Mouse (Mus musculus) right cerebral cortex, adult 18-20 months (tissue): ENCODE measurements around the gene Capn5.

Experiments
- DNase-seq: peaks from one replicate; pipeline ENCODE4 v3.0.0; 2022; ENCODE audit warnings: mixed read lengths

The Capn5 gene

GRCm38 (mm10) chr7:98174883-98175755 is 3.0 kb downstream of the Capn5 start:
- DNase-seq = no peak

GRCm38 (mm10) chr7:98173408-98173807 is 4.7 kb downstream of the Capn5 start:
- DNase-seq = no peak

- DNase-seq = no peak
Observed at GRCm38 (mm10) chr7:98172661-98173060, 5.4 kb downstream of the Capn5 start.

GRCm38 (mm10) chr7:98171141-98172073 is 6.7 kb downstream of the Capn5 start:
- DNase-seq = no peak

GRCm38 (mm10) chr7:98164999-98165528 is 13.0 kb downstream of the Capn5 start:
- DNase-seq = no peak

- no peak for DNase-seq
Observed at GRCm38 (mm10) chr7:98164382-98164998, 13.6 kb downstream of the Capn5 start.

GRCm38 (mm10) chr7:98163700-98164099 is 14.4 kb downstream of the Capn5 start:
- DNase-seq = no peak

- no peak for DNase-seq
Observed at GRCm38 (mm10) chr7:98162239-98162638, 15.8 kb downstream of the Capn5 start.

- DNase-seq = no peak
Observed at GRCm38 (mm10) chr7:98160041-98160740, 17.9 kb downstream of the Capn5 start.

- no peak for DNase-seq
Observed at GRCm38 (mm10) chr7:98158481-98158880, 19.6 kb downstream of the Capn5 start.

- no peak for DNase-seq
Observed at GRCm38 (mm10) chr7:98157636-98158332, 20.3 kb downstream of the Capn5 start.

- no peak for DNase-seq
Observed at GRCm38 (mm10) chr7:98156280-98156665, 21.8 kb downstream of the Capn5 start.

- peak; percentile 71 for DNase-seq
Observed at GRCm38 (mm10) chr7:98155546-98156279, 22.4 kb downstream of the Capn5 start.

GRCm38 (mm10) chr7:98153892-98154291 is 24.2 kb downstream of the Capn5 start:
- no peak for DNase-seq

GRCm38 (mm10) chr7:98153345-98153744 is 24.7 kb downstream of the Capn5 start:
- no peak for DNase-seq

- DNase-seq = no peak
Observed at GRCm38 (mm10) chr7:98152400-98152799, 25.7 kb downstream of the Capn5 start.

- no peak for DNase-seq
Observed at GRCm38 (mm10) chr7:98150525-98150924, 27.5 kb downstream of the Capn5 start.

- DNase-seq = no peak
Observed at GRCm38 (mm10) chr7:98149802-98150201, 28.3 kb downstream of the Capn5 start.

- DNase-seq = no peak
Observed at GRCm38 (mm10) chr7:98148721-98149407, 29.2 kb downstream of the Capn5 start.

- DNase-seq = no peak
Observed at GRCm38 (mm10) chr7:98147766-98148165, 30.3 kb downstream of the Capn5 start.
